Mouse (Mus musculus) heart, postnatal 0 days (tissue): Measurements from ENCODE around the gene Fbxw11.

Experiments
- CTCF ChIP-seq: IDR thresholded peaks from 2 replicates; pipeline ENCODE4 v1.5.1; 2016; ENCODE audit warnings: antibody characterized with exemption, control low read depth, low read depth
- EP300 ChIP-seq: IDR thresholded peaks from 2 replicates; pipeline ENCODE4 v1.6.1; 2016; ENCODE audit warnings: antibody characterized with exemption, low read depth

DNA sequence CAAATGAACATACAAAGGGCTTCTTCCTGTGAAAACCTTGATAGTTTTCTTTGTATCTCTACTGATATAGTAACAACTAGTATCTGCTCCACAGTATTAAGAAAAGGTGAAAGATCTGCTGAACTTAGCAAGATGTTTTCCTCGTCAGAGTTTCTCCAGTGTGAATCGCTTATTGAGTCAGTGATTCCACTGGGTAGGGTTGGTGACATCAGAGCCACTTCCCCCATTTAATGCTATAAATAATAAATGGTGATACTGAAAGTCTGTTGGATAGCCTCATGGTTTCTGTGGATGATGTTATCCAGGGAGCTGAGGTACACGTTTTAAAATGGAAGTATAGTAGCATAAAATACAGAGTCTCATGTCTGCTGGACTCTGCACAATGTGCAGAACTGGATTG is 1.5 kb downstream of the Fbxw11 start:
- TF ChIP-seq CTCF (no peak), EP300 (no peak)
